Mouse (Mus musculus) C2C12 (cell line): ENCODE data around the gene Mmp20. TPM values are rescaled to one million over a fixed set of nuclear protein-coding genes. Genes with fewer than 3 reads are reported as not detected.

Source experiments
- polyA plus RNA-seq: library from polyadenylated mRNA; unstranded; fragments of >200 nt; fragmentation: generic; extraction: Trizol; gene quantifications from one replicate; pipeline ENCODE4 v1.2.1, GENCODE M21; 2012; ENCODE audit warnings: missing spikeins

Gene Mmp20
- polyA plus RNA-seq, 1 experiment: not detected

Other genes starting within 250 kb of the Mmp20 start
- gene Mmp1b, start 240.2 kb upstream of the Mmp20 start, polyA plus RNA-seq: not detected
- 0.07 TPM for gene Mmp3, start 182.4 kb upstream of the Mmp20 start, polyA plus RNA-seq
- 0.21 TPM for gene Mmp10, start 125.9 kb upstream of the Mmp20 start, polyA plus RNA-seq
- not detected for gene Mmp8, start 69.8 kb upstream of the Mmp20 start, polyA plus RNA-seq
- gene Mmp27, start 56.8 kb upstream of the Mmp20 start, polyA plus RNA-seq: not detected
- not detected for gene Mmp7, start 63.9 kb downstream of the Mmp20 start, polyA plus RNA-seq
- 35.6 TPM for gene Tmem123, start 135.8 kb downstream of the Mmp20 start, polyA plus RNA-seq
- 3.5 TPM for gene Birc2, start 208.8 kb downstream of the Mmp20 start, polyA plus RNA-seq
- 0.05 TPM for gene Birc3, start 245.0 kb downstream of the Mmp20 start, polyA plus RNA-seq